Mouse (Mus musculus) hindbrain, embryonic 12.5 days (tissue): ENCODE data around the gene Tmem259. TPM values are rescaled to one million over a fixed set of nuclear protein-coding genes. Genes with fewer than 3 reads are reported as not detected.
A peak's percentile ranks its signal among the peaks of the same experiment; 100 is the strongest.
"Not testable (repeated sequence)": the region's sequence is repeated elsewhere in the genome, so short reads cannot be mapped to it uniquely, and the experiment has no call there.

Experiments
- ATAC-seq: fragments of 200-750 bp; cut with Nextera tagmentation; 2 replicates; pipeline ENCODE4 v1.8.0; 2017; ENCODE audit warnings: moderate TSS enrichment; ENCODE audit not compliant: low FRiP score
- H3K27ac ChIP-seq: fragments of 300-500 bp; sonication (generic); 2 replicates; pipeline ENCODE4 v1.5.1; 2016; ENCODE audit warnings: mild to moderate bottlenecking
- H3K27me3 ChIP-seq: fragments of 300-500 bp; sonication (generic); 2 replicates; pipeline ENCODE4 v1.6.1; 2016; ENCODE audit warnings: mild to moderate bottlenecking
- H3K36me3 ChIP-seq: fragments of 300-500 bp; sonication (generic); 2 replicates; pipeline ENCODE4 v1.6.1; 2016; ENCODE audit warnings: mild to moderate bottlenecking
- H3K4me1 ChIP-seq: fragments of 300-500 bp; sonication (generic); 2 replicates; pipeline ENCODE4 v1.6.1; 2016
- H3K4me2 ChIP-seq: fragments of 300-500 bp; sonication (generic); replicated peaks from 2 replicates; pipeline ENCODE4 v1.6.1; 2016; ENCODE audit warnings: mild to moderate bottlenecking
- H3K4me3 ChIP-seq: fragments of 300-500 bp; sonication (generic); 2 replicates; pipeline ENCODE4 v1.5.1; 2016; ENCODE audit warnings: mild to moderate bottlenecking
- H3K9ac ChIP-seq: fragments of 300-500 bp; sonication (generic); 2 replicates; pipeline ENCODE4 v1.6.1; 2016; ENCODE audit warnings: mild to moderate bottlenecking, moderate library complexity
- H3K9me3 ChIP-seq: fragments of 300-500 bp; sonication (generic); replicated peaks from 2 replicates; pipeline ENCODE4 v1.6.1; 2016; ENCODE audit warnings: mild to moderate bottlenecking
- WGBS: fragments of 180-500 bp; shearing (Covaris S2); methylation state at CpG from one replicate; pipeline ENCODE4 v1.1.7; 2016; 5-methylcytosine and 5-hydroxymethylcytosine counted together
- polyA plus RNA-seq: library from polyadenylated mRNA; unstranded; fragments of >200 nt; fragmentation: Nextera tagmentation; extraction: Ambion mirVana; gene quantifications from 2 replicates; pipeline ENCODE4 v1.2.1, GENCODE M21; 2016

Gene Tmem259
- polyA plus RNA-seq, 1 experiment from 2014 or later, result 25.5 TPM

DNA sequence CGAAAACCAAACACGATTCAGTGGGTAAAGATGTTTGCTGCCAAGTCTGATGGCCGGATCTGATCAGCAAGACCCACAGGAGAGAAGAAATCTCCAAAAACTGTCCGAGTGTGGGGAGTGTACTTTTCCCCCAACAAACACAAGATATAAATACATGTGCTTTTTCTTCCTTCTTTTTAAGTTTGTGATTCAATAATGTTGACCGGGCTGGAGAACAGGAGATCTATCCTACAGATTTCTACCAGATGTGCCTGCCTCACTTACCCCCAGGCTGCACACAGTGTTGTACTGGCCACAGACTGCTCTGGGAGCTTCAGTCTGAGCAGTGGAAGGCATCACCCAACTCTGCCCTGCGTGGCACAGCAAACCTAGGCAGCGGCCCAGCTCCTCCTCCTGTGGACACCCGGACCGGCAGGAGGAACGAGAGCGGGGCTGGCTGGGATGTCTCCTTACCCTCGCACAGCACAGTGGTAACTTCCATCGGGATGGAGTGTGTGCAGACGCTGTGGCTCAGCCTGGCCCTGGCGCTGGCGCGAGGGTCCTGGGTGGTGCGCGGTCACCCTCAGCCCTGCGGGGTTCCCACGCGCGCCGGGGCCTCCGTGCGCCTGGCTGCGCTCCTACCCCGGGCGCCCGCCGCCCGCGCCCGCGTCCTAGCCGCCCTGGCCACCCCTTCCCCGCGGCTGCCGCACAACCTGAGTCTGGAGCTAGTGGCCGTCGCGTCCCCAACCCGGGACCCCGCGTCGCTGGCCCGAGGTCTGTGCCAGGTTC lies 13.5 kb downstream of the Tmem259 start, which contains the start of gene Grin3b:
Gene Grin3b (plus strand): TSS at position 301 of the 768 bp plus-strand sequence.
- H3K27me3 ChIP-seq, result peaks cover 52% of the 10 kb centered on the region
- no peak for ATAC-seq
- H3K4me2 ChIP-seq, result peak within 1 kb of the TSS; percentile 62
- H3K9ac ChIP-seq, result peak within 1 kb of the TSS; percentile 32
- peaks cover 42% of the 10 kb centered on the region for H3K36me3 ChIP-seq
- no peak within 1 kb of the TSS for H3K27ac ChIP-seq
- peaks cover 5% of the 10 kb centered on the region for H3K4me1 ChIP-seq
- peak within 1 kb of the TSS; percentile 36 for H3K4me3 ChIP-seq
- no peaks in the 10 kb centered on the region for H3K9me3 ChIP-seq
- WGBS, result 9% methylated on average over 44 of the region's 47 CpGs

DNA sequence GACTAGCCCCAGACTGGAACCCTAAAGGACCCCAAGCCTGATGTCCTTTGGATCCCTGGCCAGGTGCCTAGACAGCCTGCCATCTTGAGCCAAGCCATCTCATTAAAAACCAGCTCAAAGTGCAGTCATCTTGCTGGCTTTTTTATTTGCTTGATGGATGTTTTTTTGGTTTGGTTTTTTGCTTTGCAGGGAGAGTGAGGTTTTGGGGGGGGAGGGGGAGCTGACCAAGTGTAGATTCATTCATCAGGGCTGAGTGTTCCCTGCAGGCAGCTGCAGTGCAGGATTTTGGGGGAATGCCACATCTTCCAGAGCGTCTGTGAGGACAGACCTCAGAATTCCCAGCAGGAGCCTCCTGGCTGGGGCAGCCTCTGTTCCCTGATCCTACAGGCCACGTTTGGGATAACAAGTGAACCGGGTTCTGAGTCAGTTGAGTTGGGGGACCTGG lies 15.0 kb downstream of the Tmem259 start:
- H3K4me1 ChIP-seq, result peaks cover 5% of the 10 kb centered on the region
- H3K9ac ChIP-seq, result no peak overlapping the region
- no peaks in the 10 kb centered on the region for H3K9me3 ChIP-seq
- no peak overlapping the region for H3K4me3 ChIP-seq
- H3K27ac ChIP-seq, result no peak overlapping the region
- 10% methylated on average over 3 of the region's 3 CpGs for WGBS
- ATAC-seq, result no peak
- H3K4me2 ChIP-seq, result no peak overlapping the region
- H3K36me3 ChIP-seq, result peaks cover 46% of the 10 kb centered on the region
- peaks cover 50% of the 10 kb centered on the region for H3K27me3 ChIP-seq

DNA sequence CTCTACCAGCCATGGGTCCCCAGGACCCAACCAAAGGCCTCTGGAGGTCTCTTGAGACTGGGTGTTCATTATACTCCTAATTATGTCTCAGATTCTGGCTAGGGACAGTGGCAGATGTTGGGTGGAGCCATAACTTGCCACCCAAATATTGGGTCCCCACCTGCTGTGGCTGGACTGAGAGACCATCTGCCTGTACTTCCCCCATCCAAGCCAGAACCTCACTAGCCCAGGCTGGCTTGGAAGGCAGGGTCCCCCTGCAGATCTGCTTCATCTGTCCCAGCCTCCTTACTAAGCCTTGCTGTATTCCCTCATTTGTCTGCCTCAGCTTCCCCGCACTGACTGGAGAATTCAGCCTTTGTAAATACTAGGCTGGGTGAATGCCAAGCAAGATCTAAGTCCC lies 15.9 kb downstream of the Tmem259 start:
- H3K4me2 ChIP-seq, result no peak overlapping the region
- H3K4me3 ChIP-seq, result no peak overlapping the region
- peaks cover 53% of the 10 kb centered on the region for H3K36me3 ChIP-seq
- no peak overlapping the region for H3K27ac ChIP-seq
- peaks cover 5% of the 10 kb centered on the region for H3K4me1 ChIP-seq
- 95% methylated on average over 1 of the region's 1 CpGs for WGBS
- peaks cover 47% of the 10 kb centered on the region for H3K27me3 ChIP-seq
- no peak for ATAC-seq
- H3K9ac ChIP-seq, result no peak overlapping the region
- no peaks in the 10 kb centered on the region for H3K9me3 ChIP-seq

DNA sequence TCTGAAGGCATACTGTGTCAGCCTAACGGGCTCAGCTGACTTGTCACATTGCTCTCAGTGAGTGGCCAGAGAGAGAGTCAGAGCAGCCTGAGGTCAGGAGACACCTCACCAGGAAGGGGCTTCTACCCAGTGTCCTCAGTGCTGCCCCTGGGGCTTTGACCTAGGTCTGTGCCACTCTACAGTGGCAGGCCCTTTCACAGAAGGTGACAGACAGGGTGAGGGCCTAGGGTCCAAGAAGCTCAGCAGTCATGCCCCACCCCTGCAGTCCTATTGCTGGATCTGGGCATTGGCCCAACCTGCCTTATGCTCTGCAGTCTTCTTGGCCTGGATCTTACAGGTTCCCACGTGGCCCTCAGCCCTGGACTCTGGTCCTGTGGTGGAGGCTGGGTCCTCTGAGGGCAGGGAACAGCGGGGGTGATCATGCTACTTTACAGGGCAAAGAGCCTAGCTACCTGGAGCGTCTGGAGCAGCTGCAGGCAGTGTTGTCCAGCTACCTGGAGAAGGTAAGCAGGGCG lies 17.2 kb downstream of the Tmem259 start:
- H3K4me1 ChIP-seq, result peaks cover 5% of the 10 kb centered on the region
- no peak overlapping the region for H3K27ac ChIP-seq
- no peak overlapping the region for H3K9ac ChIP-seq
- no peak overlapping the region for H3K4me2 ChIP-seq
- H3K9me3 ChIP-seq, result no peaks in the 10 kb centered on the region
- no peak overlapping the region for H3K4me3 ChIP-seq
- H3K27me3 ChIP-seq, result peaks cover 36% of the 10 kb centered on the region
- no peak for ATAC-seq
- 93% methylated on average over 5 of the region's 5 CpGs for WGBS
- peaks cover 64% of the 10 kb centered on the region for H3K36me3 ChIP-seq

DNA sequence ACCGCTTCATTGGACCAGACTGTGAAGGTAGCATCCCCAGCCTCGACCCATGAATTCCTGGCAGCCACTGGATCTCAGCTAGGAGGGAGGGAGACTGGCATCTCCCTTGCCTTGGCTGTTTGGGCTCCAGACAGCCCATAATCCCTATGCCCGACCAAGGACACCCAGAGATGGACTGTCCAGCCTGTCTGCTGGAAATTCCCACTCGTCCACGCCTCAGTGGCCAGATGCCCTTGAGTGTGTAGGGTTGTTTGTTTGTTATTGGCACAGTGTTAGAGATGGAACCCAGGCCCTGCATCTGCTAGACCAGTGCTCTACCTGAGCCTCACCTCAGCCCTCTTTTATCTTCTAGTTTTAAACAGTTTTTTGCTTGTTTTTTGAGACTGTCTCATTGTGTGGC lies 18.8 kb downstream of the Tmem259 start:
- Histone ChIP-seq H3K36me3 (peaks cover 67% of the 10 kb centered on the region), H3K9ac (no peak overlapping the region), H3K27ac (no peak overlapping the region), H3K4me1 (peaks cover 9% of the 10 kb centered on the region), H3K9me3 (no peaks in the 10 kb centered on the region), H3K4me3 (no peak overlapping the region), H3K4me2 (no peak overlapping the region), H3K27me3 (peaks cover 20% of the 10 kb centered on the region)
- ATAC-seq, result no peak
- WGBS, result 92% methylated on average over 5 of the region's 5 CpGs

DNA sequence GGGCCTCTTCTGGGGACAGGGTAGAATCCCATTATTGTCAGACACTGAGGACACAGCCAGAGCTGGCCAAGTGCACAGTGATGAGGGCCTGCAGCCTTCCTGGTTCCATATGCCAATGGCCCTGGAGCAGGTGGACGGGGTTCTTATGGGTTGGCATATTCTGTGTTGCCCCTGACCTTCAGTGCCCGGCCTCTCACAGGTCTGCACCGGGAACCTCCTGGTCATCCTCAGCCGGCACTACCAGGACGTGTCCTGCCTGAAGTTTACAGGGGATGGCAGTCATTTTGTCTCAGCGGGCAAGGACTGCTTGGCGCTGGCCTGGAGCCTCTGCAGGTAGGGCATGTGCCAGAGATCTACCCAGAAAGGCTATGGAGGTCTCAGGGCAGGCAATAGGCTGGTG lies 19.4 kb downstream of the Tmem259 start:
- Histone ChIP-seq H3K4me3 (no peak overlapping the region; the same call in 1 of the 2 replicates), H3K4me2 (no peak overlapping the region), H3K36me3 (peaks cover 67% of the 10 kb centered on the region), H3K9me3 (no peaks in the 10 kb centered on the region), H3K4me1 (peaks cover 9% of the 10 kb centered on the region), H3K27me3 (peaks cover 14% of the 10 kb centered on the region), H3K27ac (no peak overlapping the region), H3K9ac (no peak overlapping the region)
- no peak for ATAC-seq
- 94% methylated on average over 7 of the region's 7 CpGs for WGBS

DNA sequence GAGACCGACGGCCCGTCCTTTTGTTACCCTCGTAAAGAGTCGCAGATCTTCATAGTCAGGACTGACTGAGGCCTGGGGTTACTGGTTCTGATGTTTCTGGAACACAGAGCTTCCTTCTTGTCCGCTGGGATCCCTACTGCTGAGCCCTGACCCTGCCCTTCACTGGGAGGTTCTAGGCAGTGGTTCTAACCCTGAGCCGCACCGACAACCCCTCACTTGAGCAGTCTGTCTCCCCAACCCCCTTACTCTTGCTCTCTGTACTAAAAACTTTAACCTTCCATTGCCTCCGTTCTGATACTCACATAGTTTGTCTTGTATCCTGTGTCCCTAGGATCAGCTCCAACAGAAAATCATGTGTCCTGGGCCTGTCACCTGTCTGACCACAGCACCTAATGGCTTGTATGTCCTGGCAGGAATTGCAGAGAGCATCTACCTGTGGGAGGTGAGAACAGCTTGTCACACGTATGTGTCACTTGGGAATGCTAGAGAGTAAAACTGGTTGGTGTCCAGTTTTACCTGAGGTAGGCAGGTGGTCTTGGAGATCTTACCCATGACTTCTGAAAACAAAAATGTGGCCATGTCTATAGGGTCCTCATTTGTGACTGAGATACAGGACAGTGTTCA lies 23.3 kb downstream of the Tmem259 start:
- H3K4me1 ChIP-seq, result peaks cover 13% of the 10 kb centered on the region
- ATAC-seq, result no peak
- 16% methylated on average over 10 of the region's 10 CpGs for WGBS
- H3K9me3 ChIP-seq, result no peaks in the 10 kb centered on the region
- peak overlapping the region; percentile 83 for H3K9ac ChIP-seq
- H3K4me3 ChIP-seq, result peak overlapping the region; percentile 93
- peaks cover 40% of the 10 kb centered on the region for H3K36me3 ChIP-seq
- 0 out of 2 replicates have a peak, but pooled peaks cover 7% of the 10 kb centered on the region for H3K27me3 ChIP-seq
- H3K27ac ChIP-seq, result no peak overlapping the region
- peak overlapping the region; percentile 68 for H3K4me2 ChIP-seq

DNA sequence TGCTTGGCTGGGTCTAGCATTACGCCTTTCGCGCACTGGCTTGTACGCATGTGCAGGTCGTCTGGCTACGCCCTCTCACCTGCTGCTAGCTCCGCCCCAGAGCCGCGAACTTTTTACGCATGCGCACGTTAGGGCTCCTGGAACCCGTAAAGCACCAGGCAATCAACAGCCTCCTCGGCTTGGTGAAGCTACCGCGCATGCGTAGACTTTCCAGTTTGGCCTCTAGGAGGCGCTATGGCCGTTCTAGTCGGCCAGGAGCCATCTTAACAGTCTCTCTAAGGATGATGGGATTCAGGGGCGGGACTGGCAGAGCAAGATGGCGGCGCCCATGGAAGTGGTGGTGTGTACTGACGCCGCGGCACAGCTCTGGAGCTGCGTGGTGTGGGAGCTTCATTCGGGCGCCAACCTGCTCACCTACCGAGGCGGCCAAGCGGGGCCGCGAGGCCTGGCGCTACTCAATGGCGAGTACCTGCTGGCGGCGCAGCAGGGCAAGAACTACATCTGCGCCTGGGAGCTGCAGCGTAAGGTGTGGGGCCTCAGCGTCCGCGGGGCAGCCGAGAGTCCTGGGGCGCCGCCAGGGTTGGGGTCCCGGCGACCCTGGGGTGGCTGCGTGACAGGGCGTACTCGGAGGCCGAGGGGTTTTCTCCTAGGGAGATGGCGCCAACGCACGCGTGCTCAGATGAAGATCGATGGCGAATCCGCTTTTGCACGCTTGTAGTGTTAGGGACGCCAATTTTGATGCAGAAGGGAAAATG lies 24.1 kb downstream of the Tmem259 start, which contains the start of gene Wdr18:
Gene Wdr18 (plus strand): TSS at position 306 of the 755 bp plus-strand sequence.
- Histone ChIP-seq H3K27me3 (peaks cover 13% of the 10 kb centered on the region; the same call in 1 of the 2 replicates), H3K9me3 (no peaks in the 10 kb centered on the region), H3K36me3 (peaks cover 33% of the 10 kb centered on the region), H3K4me3 (peak within 1 kb of the TSS; percentile 93), H3K27ac (peak within 1 kb of the TSS; percentile 72; the same call in 1 of the 2 replicates), H3K4me1 (peaks cover 13% of the 10 kb centered on the region), H3K4me2 (peak within 1 kb of the TSS; percentile 68), H3K9ac (peak within 1 kb of the TSS; percentile 83)
- peak; percentile 96 for ATAC-seq
- under 1% methylated on average over 61 of the region's 61 CpGs for WGBS

DNA sequence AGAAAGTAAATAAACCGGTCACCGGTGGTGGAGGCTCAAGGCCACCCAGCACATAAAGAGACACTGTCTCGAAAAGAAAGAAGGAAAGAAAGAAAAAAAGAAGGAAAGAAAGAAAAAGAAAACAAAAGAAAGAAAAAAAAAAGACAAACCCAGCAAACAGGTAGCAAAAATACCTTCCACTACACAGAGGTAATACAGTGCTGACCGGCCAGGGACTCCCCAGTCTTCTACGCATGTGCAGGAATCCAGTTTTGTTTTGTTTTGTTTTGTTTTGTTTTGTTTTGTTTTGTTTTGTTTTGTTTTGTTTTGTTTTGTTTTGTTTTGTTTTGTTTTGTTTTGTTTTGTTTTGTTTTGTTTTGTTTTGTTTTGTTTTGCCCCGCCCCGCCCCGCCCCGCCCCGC lies 24.7 kb downstream of the Tmem259 start:
- not testable (repeated sequence) for H3K9me3 ChIP-seq, H3K27ac ChIP-seq, ATAC-seq, H3K9ac ChIP-seq
- Histone ChIP-seq H3K27me3 (peaks cover 13% of the 10 kb centered on the region; the same call in 1 of the 2 replicates), H3K4me2 (peak overlapping the region; percentile 68), H3K36me3 (peaks cover 26% of the 10 kb centered on the region), H3K4me3 (peak overlapping the region; percentile 93; the same call in 1 of the 2 replicates), H3K4me1 (peaks cover 13% of the 10 kb centered on the region)
- WGBS, result 55% methylated on average over 6 of the region's 10 CpGs

DNA sequence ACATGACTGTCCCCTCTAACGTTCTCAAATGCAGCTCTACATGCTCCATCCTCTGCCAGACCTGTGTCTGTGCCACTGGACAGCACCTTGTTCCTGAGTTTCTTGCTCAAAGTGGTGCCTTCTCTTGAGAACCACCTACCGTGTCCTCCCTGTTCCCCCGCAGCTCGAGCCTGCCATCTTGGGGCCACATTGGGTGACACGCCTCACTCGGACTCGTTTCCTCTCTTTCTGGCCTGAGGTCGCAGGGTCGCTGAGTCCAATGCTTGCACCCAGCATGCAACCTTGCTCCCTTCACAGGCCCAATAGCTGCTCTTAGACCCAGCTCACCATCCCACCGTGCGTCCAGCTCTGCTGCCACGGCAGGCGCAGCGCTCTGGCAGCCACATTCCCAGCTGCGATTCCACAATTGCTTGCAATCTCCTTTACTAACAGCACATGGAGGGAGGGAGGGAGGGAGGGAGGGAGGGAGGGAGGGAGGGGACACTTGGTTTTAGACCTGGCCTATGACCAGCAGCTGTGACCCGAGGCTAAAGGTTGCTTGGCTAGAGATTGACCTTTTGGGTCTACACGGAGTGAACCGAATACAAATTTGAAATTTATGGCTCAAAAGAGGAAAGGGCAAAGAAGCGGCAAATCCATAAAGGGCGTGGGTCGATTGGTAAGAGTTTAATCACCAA lies 25.9 kb downstream of the Tmem259 start:
- Histone ChIP-seq H3K4me1 (peaks cover 13% of the 10 kb centered on the region), H3K9ac (0 out of 2 replicates have a peak overlapping the region, but pooled peaks have one; percentile 27), H3K27me3 (peaks cover 16% of the 10 kb centered on the region; the same call in 1 of the 2 replicates), H3K36me3 (peaks cover 17% of the 10 kb centered on the region), H3K4me2 (peak overlapping the region; percentile 27; the same call in 1 of the 2 replicates), H3K4me3 (no peak overlapping the region), H3K27ac (no peak overlapping the region), H3K9me3 (no peaks in the 10 kb centered on the region)
- ATAC-seq, result no peak
- 11% methylated on average over 21 of the region's 21 CpGs for WGBS

DNA sequence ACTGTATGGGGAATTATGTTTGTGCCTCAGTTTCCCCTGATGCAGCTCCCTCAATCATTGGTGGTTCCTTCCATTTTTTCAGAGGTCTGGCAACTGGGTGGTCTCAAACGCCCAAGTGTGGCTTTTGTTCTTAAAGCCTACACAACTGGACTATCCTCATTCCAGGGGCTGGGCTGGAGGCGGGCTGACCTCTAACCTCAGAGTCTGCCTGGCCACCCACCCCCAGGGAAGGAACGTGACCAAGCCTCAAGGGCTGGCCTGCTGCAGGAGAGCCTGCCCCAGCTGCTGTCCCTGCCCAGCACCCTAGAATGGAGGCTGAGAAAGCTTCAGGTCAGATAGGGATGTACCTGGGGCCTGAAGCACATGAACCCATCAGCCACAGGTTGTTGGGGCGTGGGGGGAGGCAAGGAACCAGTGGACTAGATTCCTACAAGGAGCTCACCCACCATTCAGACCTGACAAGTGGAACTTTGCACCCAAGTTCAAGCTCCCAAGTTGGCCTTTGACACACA lies 27.4 kb downstream of the Tmem259 start:
- no peak overlapping the region for H3K4me3 ChIP-seq
- H3K4me2 ChIP-seq, result no peak overlapping the region
- H3K9me3 ChIP-seq, result no peaks in the 10 kb centered on the region
- peaks cover 16% of the 10 kb centered on the region; the same call in 1 of the 2 replicates for H3K27me3 ChIP-seq
- H3K36me3 ChIP-seq, result peaks cover 13% of the 10 kb centered on the region
- H3K27ac ChIP-seq, result no peak overlapping the region
- H3K4me1 ChIP-seq, result peaks cover 13% of the 10 kb centered on the region
- no peak for ATAC-seq
- no peak overlapping the region for H3K9ac ChIP-seq
- 19% methylated on average over 4 of the region's 4 CpGs for WGBS
